Mouse (Mus musculus) A20 (cell line): ENCODE measurements around the gene Rrm1.
A peak's percentile ranks its signal among the peaks of the same experiment; 100 is the strongest.
"Not testable (repeated sequence)": the region's sequence is repeated elsewhere in the genome, so short reads cannot be mapped to it uniquely, and the experiment has no call there.

Experiments
- DNase-seq: peaks from one replicate; pipeline ENCODE4 v3.0.0-alpha.2; 2011; ENCODE audit warnings: low read depth, low spot score

Gene Rrm1

GRCm38 (mm10) chr7:102441657-102442391 lies at the start of gene Rrm1:
TSS of gene Rrm1 (plus strand) at chr7:102441695.
- DNase-seq = peak; percentile 97

- DNase-seq = peak; percentile 37
Measured at GRCm38 (mm10) chr7:102393898-102394297, 47.6 kb upstream of the Rrm1 start.

- DNase-seq = no peak
Measured at GRCm38 (mm10) chr7:102395894-102396293, 45.6 kb upstream of the Rrm1 start.

GRCm38 (mm10) chr7:102396331-102396730 lies 45.2 kb upstream of the Rrm1 start:
- DNase-seq = peak; percentile 68

GRCm38 (mm10) chr7:102399180-102399731 lies 42.2 kb upstream of the Rrm1 start:
- no peak for DNase-seq

- peak; percentile 27 for DNase-seq
Measured at GRCm38 (mm10) chr7:102404118-102404517, 37.4 kb upstream of the Rrm1 start.

GRCm38 (mm10) chr7:102407440-102407839 lies 34.1 kb upstream of the Rrm1 start:
- no peak for DNase-seq

GRCm38 (mm10) chr7:102415272-102415671 lies 26.2 kb upstream of the Rrm1 start:
- not testable (repeated sequence) for DNase-seq

GRCm38 (mm10) chr7:102415841-102416240 lies 25.7 kb upstream of the Rrm1 start:
- DNase-seq = no peak

GRCm38 (mm10) chr7:102417398-102417797 lies 24.1 kb upstream of the Rrm1 start:
- peak; percentile 83 for DNase-seq

GRCm38 (mm10) chr7:102422036-102422435 lies 19.5 kb upstream of the Rrm1 start:
- DNase-seq = no peak

GRCm38 (mm10) chr7:102425933-102426685 lies 15.4 kb upstream of the Rrm1 start:
- DNase-seq = no peak

GRCm38 (mm10) chr7:102434344-102434743 lies 7.2 kb upstream of the Rrm1 start:
- no peak for DNase-seq

- DNase-seq = no peak
Measured at GRCm38 (mm10) chr7:102440822-102441656, 456 bp upstream of the Rrm1 start.

GRCm38 (mm10) chr7:102442432-102442831 lies 937 bp downstream of the Rrm1 start:
- no peak for DNase-seq

GRCm38 (mm10) chr7:102444301-102444700 lies 2.8 kb downstream of the Rrm1 start:
- DNase-seq = no peak

GRCm38 (mm10) chr7:102446438-102446837 lies 4.9 kb downstream of the Rrm1 start:
- DNase-seq = no peak

- peak; percentile 89 for DNase-seq
Measured at GRCm38 (mm10) chr7:102458618-102459380, 17.3 kb downstream of the Rrm1 start.

GRCm38 (mm10) chr7:102467566-102467965 lies 26.1 kb downstream of the Rrm1 start:
- DNase-seq = no peak

GRCm38 (mm10) chr7:102472675-102473074 lies 31.2 kb downstream of the Rrm1 start:
- DNase-seq = no peak

GRCm38 (mm10) chr7:102476601-102477000 lies 35.1 kb downstream of the Rrm1 start:
- DNase-seq = no peak
